Mouse (Mus musculus) heart, postnatal 0 days (tissue): ENCODE data around the gene Zfp362.

Experiments
- CTCF ChIP-seq: IDR thresholded peaks from 2 replicates; pipeline ENCODE4 v1.5.1; 2016; ENCODE audit warnings: antibody characterized with exemption, control low read depth, low read depth
- EP300 ChIP-seq: IDR thresholded peaks from 2 replicates; pipeline ENCODE4 v1.6.1; 2016; ENCODE audit warnings: antibody characterized with exemption, low read depth

DNA sequence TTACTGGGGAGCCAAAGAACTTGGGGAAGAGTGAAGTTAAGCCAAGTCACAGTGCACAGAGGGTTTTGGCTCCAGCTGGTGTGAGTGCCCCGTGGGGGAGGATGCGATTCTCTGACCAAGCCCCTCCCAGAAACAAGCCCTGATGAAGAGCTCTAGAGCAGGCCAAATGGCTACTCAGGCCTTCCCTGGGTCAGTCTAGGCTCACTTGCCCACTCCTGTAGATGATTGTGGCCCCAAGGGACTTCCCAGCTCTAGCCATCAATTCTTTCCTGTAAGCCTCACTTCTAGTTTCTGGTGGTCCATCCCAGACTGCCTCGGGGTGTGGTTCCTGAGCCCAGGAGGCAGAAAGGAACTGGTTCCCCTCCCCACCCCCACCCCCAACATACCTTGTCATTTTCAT lies 50.8 kb downstream of the Zfp362 start, which contains the start of gene A3galt2:
- no peak for TF ChIP-seq CTCF
- TF ChIP-seq EP300, result no peak
